Mouse (Mus musculus): ENCODE data around the gene Itgb2.

DNA sequence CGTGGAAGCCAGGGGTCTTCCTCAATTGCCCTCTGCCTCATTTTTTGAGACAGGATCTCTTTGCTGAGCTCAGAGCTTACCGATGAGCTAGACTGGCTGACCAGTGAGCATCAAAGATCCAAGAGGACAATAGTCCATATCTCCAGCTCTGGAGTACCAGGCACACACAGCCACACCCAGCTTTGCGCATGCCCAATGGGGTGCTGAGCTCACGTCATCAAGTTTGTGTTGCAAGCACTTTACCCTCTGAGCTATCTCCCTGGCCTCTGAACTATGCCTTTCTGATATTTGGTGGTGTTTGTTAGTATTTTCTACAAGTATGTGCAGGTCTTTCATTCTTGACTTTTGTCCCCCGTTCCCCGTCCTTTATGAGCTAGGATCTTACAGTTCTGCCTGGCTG lies 1.4 kb upstream of the Itgb2 start:
- no peak for TF ChIP-seq MAFK (IDR thresholded peaks at IDR 0.05; ENCODE audit: insufficient read depth, low read depth, low read length)
- TF ChIP-seq HCFC1 (IDR thresholded peaks at IDR 0.05; ENCODE audit: borderline replicate concordance, insufficient read depth, low read length): no peak
- no peak for TF ChIP-seq ZC3H11A (IDR thresholded peaks at IDR 0.05; ENCODE audit: borderline replicate concordance, low read depth, low read length)
- TF ChIP-seq ZNF384 (IDR thresholded peaks at IDR 0.05; ENCODE audit: low read depth, low read length): no peak
- TF ChIP-seq CHD2 (IDR thresholded peaks at IDR 0.05; ENCODE audit: low read depth, low read length): no peak
